23 mouse cellular contexts compared by ENCODE assay signal in the genomic region with DNA sequence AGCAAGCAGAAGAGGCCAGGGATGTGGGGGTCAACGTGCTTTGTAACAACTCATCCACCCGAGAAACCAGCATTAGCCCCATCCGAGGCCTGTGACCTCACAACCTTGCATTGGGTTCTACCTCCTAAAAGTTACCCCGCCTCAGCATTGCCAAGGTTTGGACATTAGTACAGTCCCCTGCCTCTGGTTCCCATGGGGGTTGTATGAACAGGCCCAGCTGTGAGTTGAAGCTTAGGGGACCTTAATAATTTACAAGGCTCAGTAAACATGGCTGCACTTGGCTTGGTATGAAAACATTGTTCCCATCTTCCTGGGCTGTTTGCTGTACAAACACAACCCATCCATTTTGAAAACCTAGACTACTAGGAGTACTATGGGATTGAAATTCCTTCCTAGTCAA. TPM values are rescaled to one million over a fixed set of nuclear protein-coding genes. Genes with fewer than 3 reads are reported as not detected.
DNase-seq lines count a peak whose midpoint lies in the region; ATAC-seq and TF ChIP-seq lines count a peak whose summit lies in the region.
"Had no signal": no experiment of that assay in that cellular context is flagged by ENCODE, and none has a peak within 500 bp of the region (broad histone marks: within the 10 kb centered on the region; RNA-seq: fewer than 3 reads in every experiment).

No protein-coding gene starts in this region.

- H3K27ac ChIP-seq in heart, embryonic 10.5 days: 0 out of 2 replicates have a peak overlapping the region, but pooled peaks have one; percentile 16
- peak overlapping the region; percentile 75 for H3K27ac ChIP-seq in kidney, embryonic 14.5 days (ENCODE audit: low read depth, low read length)
- peak overlapping the region; percentile 39 for H3K27ac ChIP-seq in kidney, postnatal 0 days
- H3K27ac ChIP-seq: embryonic facial prominence, embryonic 10.5 days; embryonic facial prominence, embryonic 13.5 days; forebrain, embryonic 12.5 days; forebrain, embryonic 15.5 days; hindbrain, embryonic 12.5 days; hindbrain, embryonic 15.5 days had no signal

- H3K4me1 ChIP-seq in heart, embryonic 10.5 days: peaks cover 13% of the 10 kb centered on the region
- peaks cover 37% of the 10 kb centered on the region for H3K4me1 ChIP-seq in kidney, embryonic 14.5 days (ENCODE audit: control insufficient read depth, insufficient read depth, low read length)
- H3K4me1 ChIP-seq in kidney, postnatal 0 days (replicated peaks; ENCODE audit: insufficient read depth, low read length): 0 out of 2 replicates have a peak, but pooled peaks cover 7% of the 10 kb centered on the region
- H3K4me1 ChIP-seq: embryonic facial prominence, embryonic 10.5 days; embryonic facial prominence, embryonic 13.5 days; forebrain, embryonic 12.5 days; forebrain, embryonic 15.5 days; hindbrain, embryonic 12.5 days; hindbrain, embryonic 15.5 days had no signal

- no peak overlapping the region for H3K9ac ChIP-seq in kidney, embryonic 14.5 days (ENCODE audit: low read depth, low read length)
- H3K9ac ChIP-seq in kidney, postnatal 0 days (ENCODE audit: low read depth, low read length): no peak overlapping the region
- H3K9ac ChIP-seq: embryonic facial prominence, embryonic 13.5 days; forebrain, embryonic 12.5 days; forebrain, embryonic 15.5 days; hindbrain, embryonic 12.5 days; hindbrain, embryonic 15.5 days had no signal

- no peak overlapping the region for H3K4me3 ChIP-seq in heart, embryonic 10.5 days
- H3K4me3 ChIP-seq in kidney, embryonic 14.5 days (ENCODE audit: low read length): no peak overlapping the region
- no peak overlapping the region for H3K4me3 ChIP-seq in kidney, postnatal 0 days (replicated peaks; ENCODE audit: low read depth, low read length)
- H3K4me3 ChIP-seq: embryonic facial prominence, embryonic 10.5 days; embryonic facial prominence, embryonic 13.5 days; erythroblast, embryonic 14.5 days; forebrain, embryonic 12.5 days; forebrain, embryonic 15.5 days; hindbrain, embryonic 12.5 days; hindbrain, embryonic 15.5 days had no signal

- DNase-seq in heart, embryonic 10.5 days (ENCODE audit: low spot score): no peak
- DNase-seq in heart, adult 9 months (ENCODE audit: low spot score in 2 of 2): no peak
- DNase-seq in kidney, postnatal 36 days: no peak
- DNase-seq in kidney, postnatal 0 days (ENCODE audit: low spot score): peak; percentile 80
- no peak for DNase-seq in kidney, adult 11 months
- DNase-seq: adrenal gland, adult 8-10 months; adrenal gland, postnatal 25 days; cerebellum, adult 11-12 months; cerebellum, adult 8-10 months; cerebellum, postnatal 10 days; cerebellum, postnatal 36 days; embryo, embryonic 11 days; gastrocnemius, postnatal 25 days had no signal

- H3K4me2 ChIP-seq in kidney, embryonic 14.5 days (replicated peaks; ENCODE audit: low read depth, low read length): no peak overlapping the region
- no peak overlapping the region for H3K4me2 ChIP-seq in kidney, postnatal 0 days (ENCODE audit: low read length)
- H3K4me2 ChIP-seq: embryonic facial prominence, embryonic 13.5 days; forebrain, embryonic 12.5 days; forebrain, embryonic 15.5 days; heart, embryonic 11.5 days; hindbrain, embryonic 12.5 days; hindbrain, embryonic 15.5 days had no signal

- H3K36me3 ChIP-seq in heart, embryonic 10.5 days: no peaks in the 10 kb centered on the region
- H3K36me3 ChIP-seq in kidney, embryonic 14.5 days (ENCODE audit: control insufficient read depth, insufficient read depth, low read length): no peaks in the 10 kb centered on the region
- no peaks in the 10 kb centered on the region for H3K36me3 ChIP-seq in kidney, postnatal 0 days (ENCODE audit: insufficient read depth, low read length)
- H3K36me3 ChIP-seq: embryonic facial prominence, embryonic 10.5 days; embryonic facial prominence, embryonic 13.5 days; forebrain, embryonic 12.5 days; forebrain, embryonic 15.5 days; hindbrain, embryonic 12.5 days; hindbrain, embryonic 15.5 days had no signal

- WGBS in heart, embryonic 10.5 days: 79% methylated on average over 4 of the region's 4 CpGs
- 15% methylated on average over 4 of the region's 4 CpGs for WGBS in kidney, embryonic 14.5 days
- WGBS in kidney, postnatal 0 days: 25% methylated on average over 4 of the region's 4 CpGs

- no peak for TF ChIP-seq CTCF in kidney, postnatal 0 days (IDR thresholded peaks at IDR 0.05; ENCODE audit: low read depth)

- H3K27me3 ChIP-seq in heart, embryonic 10.5 days (ENCODE audit: insufficient read depth, poor library complexity, severe bottlenecking): no peaks in the 10 kb centered on the region
- no peaks in the 10 kb centered on the region for H3K27me3 ChIP-seq in kidney, embryonic 14.5 days (ENCODE audit: control insufficient read depth, insufficient read depth, low read length)
- H3K27me3 ChIP-seq in kidney, postnatal 0 days (ENCODE audit: insufficient read depth, low read length): no peaks in the 10 kb centered on the region
- H3K27me3 ChIP-seq: embryonic facial prominence, embryonic 13.5 days; forebrain, embryonic 12.5 days; forebrain, embryonic 15.5 days; hindbrain, embryonic 12.5 days; hindbrain, embryonic 15.5 days had no signal

- ATAC-seq in kidney, embryonic 14.5 days (ENCODE audit: low FRiP score, low TSS enrichment): peak; percentile 63
- peak; percentile 53 for ATAC-seq in kidney, postnatal 0 days (replicated peaks; ENCODE audit: low FRiP score, low read depth)
- ATAC-seq: activated CD4-positive, CD25-positive, alpha-beta regulatory T cell, adult 4 months; forebrain, embryonic 15.5 days had no signal

- H3K9me3 ChIP-seq in heart, embryonic 10.5 days: no peaks in the 10 kb centered on the region
- H3K9me3 ChIP-seq in kidney, embryonic 14.5 days (ENCODE audit: control insufficient read depth, low read length): no peaks in the 10 kb centered on the region
- H3K9me3 ChIP-seq in kidney, postnatal 0 days (replicated peaks; ENCODE audit: low read length): no peaks in the 10 kb centered on the region
- H3K9me3 ChIP-seq: embryonic facial prominence, embryonic 10.5 days; embryonic facial prominence, embryonic 13.5 days; forebrain, embryonic 12.5 days; forebrain, embryonic 15.5 days; hindbrain, embryonic 12.5 days; hindbrain, embryonic 15.5 days had no signal

RNA-seq across cellular contexts. Expression of a gene that starts 6.9 kb away (rescaled TPM):
- 240 and 287 TPM in 2 replicates for polyA plus RNA-seq in heart, embryonic 10.5 days (2016; fragmentation: Nextera tagmentation; extraction: Ambion mirVana)
- 463 and 518 TPM in 2 replicates for polyA plus RNA-seq in kidney, embryonic 14.5 days (2014; fragmentation: Nextera tagmentation; extraction: Ambion mirVana)
- 401 and 416 TPM in 2 replicates for polyA plus RNA-seq in kidney, postnatal 0 days (2015; fragmentation: Nextera tagmentation; extraction: Ambion mirVana)

Comparison
In these comparisons a context has a peak if more than half of its experiments do, and no peak if none do; other contexts are left out.
1. H3K27ac ChIP-seq: peak in every context shown above with its lines; median percentile 75 in kidney, embryonic 14.5 days; 39 in kidney, postnatal 0 days; 16 in heart, embryonic 10.5 days.